Mouse (Mus musculus) adrenal gland, adult 18-20 months (tissue): ENCODE data around the gene Ush1c. TPM values are rescaled to one million over a fixed set of nuclear protein-coding genes. Genes with fewer than 3 reads are reported as not detected.

Experiments
- DNase-seq, 2 experiments: peaks; one replicate each; pipeline ENCODE4 v3.0.0; 2021 to 2022; ENCODE audit warnings: low spot score in 2 of 2
- total RNA-seq, 2 experiments: library from RNA; stranded (reverse); gene quantifications; 1 replicate in 1 of 2; 2 replicates in 1 of 2; pipeline ENCODE4 v1.2.3; 2021

Gene Ush1c
- total RNA-seq, 2 experiments from 2014 or later: 1.7 to 4.5 TPM

DNA sequence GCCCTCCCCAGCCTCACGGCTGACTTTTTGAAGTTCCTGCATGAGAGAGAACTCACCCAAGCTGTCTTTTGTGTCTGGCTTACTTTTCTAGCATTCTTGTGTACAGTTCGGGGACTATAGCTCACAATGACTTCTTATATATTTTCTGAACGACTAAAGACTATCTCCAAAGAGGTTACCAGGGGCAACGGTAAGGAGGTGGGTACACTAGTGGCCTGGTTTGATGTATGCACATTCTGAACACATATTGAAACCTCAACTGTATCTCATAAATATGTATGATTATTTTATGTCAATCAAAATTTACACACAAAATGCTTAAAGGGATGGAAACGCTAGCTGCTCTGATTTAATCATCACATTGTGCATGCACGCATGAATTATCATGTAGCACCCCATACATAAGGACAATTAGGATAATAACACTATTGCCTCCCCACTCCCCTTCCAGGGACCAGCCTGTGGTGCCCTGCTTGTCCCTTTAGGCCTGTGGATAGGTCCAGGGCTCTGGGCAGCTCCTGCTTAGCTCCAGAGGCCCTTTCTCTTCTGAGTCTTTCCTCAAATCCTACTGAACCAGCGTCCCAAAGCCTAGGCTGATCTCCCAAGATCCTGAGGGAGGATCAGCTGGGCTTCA is 91.5 kb downstream of the Ush1c start:
- no peak for DNase-seq

Other genes with a start within 250 kb of the Ush1c start
- gene Abcc6, start 208.2 kb downstream of the Ush1c start, total RNA-seq: under 1 TPM in 1 of 2 experiments, not detected in 1; 0.10 TPM
- gene Nomo1, start 204.8 kb downstream of the Ush1c start, total RNA-seq: 10 to 100 TPM; 64.2 to 67.0 TPM
- 1 to 10 TPM; 2.8 to 4.6 TPM for gene Kcnj11, start 137.7 kb downstream of the Ush1c start, total RNA-seq
- 1 to 10 TPM; 3.3 to 4.4 TPM for gene Abcc8, start 58.5 kb downstream of the Ush1c start, total RNA-seq
- 1 to 10 TPM in 1 of 2 experiments, not detected in 1; 3.0 TPM for gene Otog, start 2.5 kb upstream of the Ush1c start, total RNA-seq
- gene Myod1, start 138.0 kb upstream of the Ush1c start, total RNA-seq: not detected
- gene Kcnc1, start 158.0 kb upstream of the Ush1c start, total RNA-seq: under 1 TPM; 0.19 to 0.36 TPM